Mouse (Mus musculus) heart, embryonic 14.5 days (tissue): ENCODE results near the gene Olfr152. TPM values are rescaled to one million over a fixed set of nuclear protein-coding genes. Genes with fewer than 3 reads are reported as not detected.

Experiments
- polyA plus RNA-seq: library from polyadenylated mRNA; unstranded; fragments of >200 nt; fragmentation: Nextera tagmentation; extraction: Ambion mirVana; gene quantifications from 2 replicates; pipeline ENCODE4 v1.2.1, GENCODE M21; 2014

Gene Olfr152
- polyA plus RNA-seq, 1 experiment from 2014 or later: not detected

Other genes starting within 250 kb of the Olfr152 start
- not detected in 2 replicates for gene Olfr153, start 247.7 kb upstream of the Olfr152 start, polyA plus RNA-seq
- gene Olfr1128, start 233.9 kb upstream of the Olfr152 start, polyA plus RNA-seq: not detected in 2 replicates
- not detected in 2 replicates for gene Olfr1129, start 205.6 kb upstream of the Olfr152 start, polyA plus RNA-seq
- not detected in 2 replicates for gene Olfr1130, start 173.3 kb upstream of the Olfr152 start, polyA plus RNA-seq
- gene Olfr1131, start 152.4 kb upstream of the Olfr152 start, polyA plus RNA-seq: not detected in 2 replicates
- not detected in 2 replicates for gene Olfr1132, start 141.9 kb upstream of the Olfr152 start, polyA plus RNA-seq
- not detected in 2 replicates for gene Olfr1133, start 132.1 kb upstream of the Olfr152 start, polyA plus RNA-seq
- not detected in 2 replicates for gene Olfr1134, start 121.0 kb upstream of the Olfr152 start, polyA plus RNA-seq
- not detected in 2 replicates for gene Olfr1135, start 105.8 kb upstream of the Olfr152 start, polyA plus RNA-seq
- gene Olfr1136, start 85.5 kb upstream of the Olfr152 start, polyA plus RNA-seq: not detected in 2 replicates
- not detected in 2 replicates for gene Olfr1137, start 66.3 kb upstream of the Olfr152 start, polyA plus RNA-seq
- gene Olfr1138, start 39.5 kb upstream of the Olfr152 start, polyA plus RNA-seq: not detected in 2 replicates
- gene Olfr1140, start 35.7 kb upstream of the Olfr152 start, polyA plus RNA-seq: not detected in 2 replicates
- not detected in 2 replicates for gene Olfr1141, start 25.5 kb upstream of the Olfr152 start, polyA plus RNA-seq
- not detected in 2 replicates for gene Olfr1143, start 21.1 kb downstream of the Olfr152 start, polyA plus RNA-seq
- gene Olfr1145, start 30.3 kb downstream of the Olfr152 start, polyA plus RNA-seq: not detected in 2 replicates
- gene Olfr1148, start 51.0 kb downstream of the Olfr152 start, polyA plus RNA-seq: not detected in 2 replicates
- not detected in 2 replicates for gene Olfr1150-ps1, start 64.5 kb downstream of the Olfr152 start, polyA plus RNA-seq
- gene Olfr1151, start 76.4 kb downstream of the Olfr152 start, polyA plus RNA-seq: not detected in 2 replicates
- not detected in 2 replicates for gene Olfr1152, start 87.0 kb downstream of the Olfr152 start, polyA plus RNA-seq
- gene Olfr1153, start 115.5 kb downstream of the Olfr152 start, polyA plus RNA-seq: not detected in 2 replicates
- not detected in 2 replicates for gene Olfr1154, start 125.7 kb downstream of the Olfr152 start, polyA plus RNA-seq
- gene Olfr1155, start 165.7 kb downstream of the Olfr152 start, polyA plus RNA-seq: not detected in 2 replicates
- not detected in 2 replicates for gene Olfr1156, start 173.6 kb downstream of the Olfr152 start, polyA plus RNA-seq
- gene Olfr1157, start 188.8 kb downstream of the Olfr152 start, polyA plus RNA-seq: not detected in 2 replicates
- gene Olfr74, start 195.2 kb downstream of the Olfr152 start, polyA plus RNA-seq: not detected in 2 replicates
- not detected in 2 replicates for gene Olfr1158, start 210.6 kb downstream of the Olfr152 start, polyA plus RNA-seq
- not detected in 2 replicates for gene Olfr1160, start 228.8 kb downstream of the Olfr152 start, polyA plus RNA-seq
- not detected in 2 replicates for gene Olfr1161, start 243.3 kb downstream of the Olfr152 start, polyA plus RNA-seq